Mouse (Mus musculus) MEL (cell line): ENCODE measurements around the gene Pnpla2. TPM values are rescaled to one million over a fixed set of nuclear protein-coding genes. Genes with fewer than 3 reads are reported as not detected.

Source experiments
- polyA plus RNA-seq, 2 experiments: library from polyadenylated mRNA; stranded (reverse) in 1 of 2; unstranded in 1 of 2; fragments of >175 nt in 1 of 2; fragments of >200 nt in 1 of 2; gene quantifications; 2 replicates each; pipeline versions ENCODE4 v1.2.1 to v1.2.4; 2012; ENCODE audit warnings: low replicate concordance in 2 of 2, low read depth in 1 of 2; ENCODE audit not compliant: insufficient read length in 2 of 2, insufficient read depth in 1 of 2, missing spikeins in 1 of 2
- total RNA-seq: library from RNA; depleted of rRNA; stranded (reverse); fragments of 300-350 nt; gene quantifications from 2 replicates; pipeline ENCODE4 v1.2.3, GENCODE M21; 2012; rRNA removed

Pnpla2 gene
- total and polyA plus RNA-seq, 3 experiments, result 8.3 to 38.6 TPM; not detected in 1

Other genes starting within 250 kb of the Pnpla2 start
- not detected in 2 replicates for gene Lmntd2, start 241.1 kb upstream of the Pnpla2 start, total RNA-seq
- gene Lmntd2, start 241.1 kb upstream of the Pnpla2 start, polyA plus RNA-seq, result under 1 TPM in 1 of 2 experiments, not detected in 1; 0.43 TPM
- 7.0 and 7.6 TPM in 2 replicates for gene Rassf7, start 239.3 kb upstream of the Pnpla2 start, total RNA-seq
- 1 to 10 TPM in 1 of 2 experiments, not detected in 1; 9.5 TPM for gene Rassf7, start 239.3 kb upstream of the Pnpla2 start, polyA plus RNA-seq
- 65.0 and 66.1 TPM in 2 replicates for gene Phrf1, start 226.4 kb upstream of the Pnpla2 start, total RNA-seq
- gene Phrf1, start 226.4 kb upstream of the Pnpla2 start, polyA plus RNA-seq, result 1,000 to 10,000 TPM in 1 of 2 experiments, 10 to 100 TPM in 1; 91.2 to 1,029 TPM
- 0.52 and 1.9 TPM in 2 replicates for gene Irf7, start 188.7 kb upstream of the Pnpla2 start, total RNA-seq
- 1 to 10 TPM in 1 of 2 experiments, not detected in 1; 2.0 TPM for gene Irf7, start 188.7 kb upstream of the Pnpla2 start, polyA plus RNA-seq
- not detected in 2 replicates for gene Cdhr5, start 178.4 kb upstream of the Pnpla2 start, total RNA-seq
- not detected for gene Cdhr5, start 178.4 kb upstream of the Pnpla2 start, polyA plus RNA-seq
- gene Sct, start 176.1 kb upstream of the Pnpla2 start, total RNA-seq, result not detected in 2 replicates
- not detected for gene Sct, start 176.1 kb upstream of the Pnpla2 start, polyA plus RNA-seq
- not detected in 2 replicates for gene Drd4, start 163.2 kb upstream of the Pnpla2 start, total RNA-seq
- not detected for gene Drd4, start 163.2 kb upstream of the Pnpla2 start, polyA plus RNA-seq
- 9.8 and 13.2 TPM in 2 replicates for gene Deaf1, start 127.5 kb upstream of the Pnpla2 start, total RNA-seq
- 10 to 100 TPM in 1 of 2 experiments, not detected in 1; 91.1 TPM for gene Deaf1, start 127.5 kb upstream of the Pnpla2 start, polyA plus RNA-seq
- gene Tmem80, start 127.5 kb upstream of the Pnpla2 start, total RNA-seq, result 12.2 and 12.3 TPM in 2 replicates
- 10 to 100 TPM in 1 of 2 experiments, not detected in 1; 27.7 TPM for gene Tmem80, start 127.5 kb upstream of the Pnpla2 start, polyA plus RNA-seq
- gene Eps8l2, start 116.3 kb upstream of the Pnpla2 start, total RNA-seq, result 0.46 TPM in 1 of 2 replicates, not detected in the other
- gene Eps8l2, start 116.3 kb upstream of the Pnpla2 start, polyA plus RNA-seq, result under 1 TPM in 1 of 2 experiments, not detected in 1; 0.10 TPM
- 415 and 498 TPM in 2 replicates for gene Taldo1, start 63.0 kb upstream of the Pnpla2 start, total RNA-seq
- gene Taldo1, start 63.0 kb upstream of the Pnpla2 start, polyA plus RNA-seq, result 100 to 1,000 TPM in 1 of 2 experiments, not detected in 1; 298 TPM
- gene Gatd1, start 41.1 kb upstream of the Pnpla2 start, total RNA-seq, result 21.0 and 21.6 TPM in 2 replicates
- 10 to 100 TPM in 1 of 2 experiments, not detected in 1; 35.9 TPM for gene Gatd1, start 41.1 kb upstream of the Pnpla2 start, polyA plus RNA-seq
- gene Cend1, start 25.7 kb upstream of the Pnpla2 start, total RNA-seq, result not detected in 2 replicates
- gene Cend1, start 25.7 kb upstream of the Pnpla2 start, polyA plus RNA-seq, result not detected
- 17.7 and 23.8 TPM in 2 replicates for gene Slc25a22, start 17.3 kb upstream of the Pnpla2 start, total RNA-seq
- gene Slc25a22, start 17.3 kb upstream of the Pnpla2 start, polyA plus RNA-seq, result 10 to 100 TPM in 1 of 2 experiments, not detected in 1; 46.0 TPM
- 5.0 and 6.4 TPM in 2 replicates for gene Pidd1, start 11.2 kb upstream of the Pnpla2 start, total RNA-seq
- 10 to 100 TPM in 1 of 2 experiments, not detected in 1; 27.2 TPM for gene Pidd1, start 11.2 kb upstream of the Pnpla2 start, polyA plus RNA-seq
- 3,188 and 3,690 TPM in 2 replicates for gene Rplp2, start 7.8 kb upstream of the Pnpla2 start, total RNA-seq
- 1,000 to 10,000 TPM in 1 of 2 experiments, not detected in 1; 3,503 TPM for gene Rplp2, start 7.8 kb upstream of the Pnpla2 start, polyA plus RNA-seq
- 0.59 and 0.73 TPM in 2 replicates for gene Cracr2b, start 5.9 kb downstream of the Pnpla2 start, total RNA-seq
- gene Cracr2b, start 5.9 kb downstream of the Pnpla2 start, polyA plus RNA-seq, result 1 to 10 TPM in 1 of 2 experiments, not detected in 1; 6.9 TPM
- 38.9 and 40.6 TPM in 2 replicates for gene Cd151, start 12.2 kb downstream of the Pnpla2 start, total RNA-seq
- gene Cd151, start 12.2 kb downstream of the Pnpla2 start, polyA plus RNA-seq, result 10 to 100 TPM in 1 of 2 experiments, not detected in 1; 86.6 TPM
- gene Polr2l, start 19.9 kb downstream of the Pnpla2 start, total RNA-seq, result 110 and 114 TPM in 2 replicates
- gene Polr2l, start 19.9 kb downstream of the Pnpla2 start, polyA plus RNA-seq, result 10 to 100 TPM in 1 of 2 experiments, not detected in 1; 82.4 TPM
- 82.5 and 110 TPM in 2 replicates for gene Tspan4, start 20.0 kb downstream of the Pnpla2 start, total RNA-seq
- gene Tspan4, start 20.0 kb downstream of the Pnpla2 start, polyA plus RNA-seq, result 10 to 100 TPM in 1 of 2 experiments, not detected in 1; 97.9 TPM
- gene Chid1, start 84.7 kb downstream of the Pnpla2 start, total RNA-seq, result 36.1 and 36.3 TPM in 2 replicates
- gene Chid1, start 84.7 kb downstream of the Pnpla2 start, polyA plus RNA-seq, result 10 to 100 TPM in 1 of 2 experiments, not detected in 1; 46.7 TPM
- gene Ap2a2, start 107.0 kb downstream of the Pnpla2 start, total RNA-seq, result 59.5 and 60.6 TPM in 2 replicates
- gene Ap2a2, start 107.0 kb downstream of the Pnpla2 start, polyA plus RNA-seq, result 10 to 100 TPM; 34.7 to 67.9 TPM
- 0.04 TPM in 1 of 2 replicates, not detected in the other for gene Muc6, start 200.1 kb downstream of the Pnpla2 start, total RNA-seq
- under 1 TPM in 1 of 2 experiments, not detected in 1; 0.19 TPM for gene Muc6, start 200.1 kb downstream of the Pnpla2 start, polyA plus RNA-seq
- gene Muc2, start 235.1 kb downstream of the Pnpla2 start, total RNA-seq, result not detected in 2 replicates
- gene Muc2, start 235.1 kb downstream of the Pnpla2 start, polyA plus RNA-seq, result under 1 TPM in 1 of 2 experiments, not detected in 1; 0.04 TPM